Mouse (Mus musculus): ENCODE data around the gene Miga2.

Miga2 gene

DNA sequence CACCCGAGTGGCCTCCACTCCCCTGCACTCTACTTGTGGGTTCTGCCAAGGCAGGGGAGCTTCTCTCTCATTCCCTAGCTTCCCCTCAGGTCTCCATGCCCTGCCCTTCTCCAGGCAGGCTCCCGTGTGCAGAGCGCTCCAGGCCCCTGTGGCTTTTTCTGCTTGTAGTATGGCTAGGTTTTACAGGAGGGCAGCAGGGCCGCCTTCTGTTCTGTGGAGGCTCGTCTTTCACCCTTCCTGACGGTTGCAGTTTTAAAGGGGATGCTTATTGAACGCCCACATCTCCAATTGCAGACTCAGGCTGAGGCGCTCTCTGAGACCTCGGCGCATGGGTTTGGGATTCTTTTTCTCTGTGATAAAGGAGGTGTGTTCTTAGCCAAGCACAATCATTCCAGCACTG, 55.1 kb downstream of the Miga2 start:
- DNase-seq (ENCODE audit: low spot score) = no peak

GRCm38 (mm10) chr2:30421432-30421831, 57.4 kb downstream of the Miga2 start:
- DNase-seq (ENCODE audit: low spot score) = no peak

- no peak for DNase-seq (ENCODE audit: low spot score)
Measured at GRCm38 (mm10) chr2:30429156-30429555, 65.1 kb downstream of the Miga2 start.

Data from urinary bladder, postnatal 14 days (tissue).